Comparison of ENCODE assay signal across 15 mouse cellular contexts in the genomic region with DNA sequence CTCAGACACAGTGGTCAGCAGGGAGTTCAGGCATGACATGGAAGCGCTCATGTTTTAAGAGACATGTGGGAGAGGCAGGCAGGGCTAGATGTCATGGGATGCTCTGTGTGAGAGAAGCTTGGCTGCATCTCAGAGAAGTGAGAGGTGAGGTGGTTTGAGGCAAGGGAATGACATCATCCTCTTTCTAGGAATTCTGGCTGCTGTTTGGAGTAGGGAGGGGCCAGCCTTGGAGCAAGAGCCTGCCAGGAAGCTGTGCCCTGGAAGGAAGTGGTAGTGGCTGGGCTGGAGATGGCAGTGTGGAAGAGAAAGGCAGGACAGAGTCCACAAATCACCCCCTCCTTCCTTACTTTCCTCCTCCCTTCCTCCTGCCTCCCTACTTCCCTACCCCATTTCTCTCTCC.
"Had no signal": no experiment of that assay in that cellular context is flagged by ENCODE, and none has a peak within 500 bp of the region (broad histone marks: within the 10 kb centered on the region; RNA-seq: fewer than 3 reads in every experiment).

No protein-coding gene starts in this region.

- H3K9me3 ChIP-seq: limb, embryonic 15.5 days; liver, embryonic 12.5 days; midbrain, embryonic 10.5 days; midbrain, embryonic 15.5 days; neural tube, embryonic 13.5 days; stomach, embryonic 15.5 days had no signal

- H3K4me3 ChIP-seq: limb, embryonic 15.5 days; liver, embryonic 12.5 days; midbrain, embryonic 10.5 days; midbrain, embryonic 15.5 days; neural tube, embryonic 13.5 days; stomach, embryonic 15.5 days had no signal

- H3K9ac ChIP-seq: limb, embryonic 15.5 days; liver, embryonic 12.5 days; lung, embryonic 14.5 days; midbrain, embryonic 15.5 days; neural tube, embryonic 13.5 days; stomach, embryonic 15.5 days had no signal

- H3K4me2 ChIP-seq: limb, embryonic 15.5 days; liver, embryonic 12.5 days; lung, embryonic 14.5 days; midbrain, embryonic 15.5 days; neural tube, embryonic 13.5 days; stomach, embryonic 15.5 days had no signal

- H3K36me3 ChIP-seq: limb, embryonic 15.5 days; liver, embryonic 12.5 days; midbrain, embryonic 10.5 days; midbrain, embryonic 15.5 days; neural tube, embryonic 13.5 days; stomach, embryonic 15.5 days had no signal

- H3K4me1 ChIP-seq: limb, embryonic 15.5 days; liver, embryonic 12.5 days; midbrain, embryonic 15.5 days; stomach, embryonic 15.5 days had no signal

- ATAC-seq: liver, embryonic 12.5 days; midbrain, embryonic 15.5 days had no signal

- H3K27ac ChIP-seq: limb, embryonic 15.5 days; liver, embryonic 12.5 days; midbrain, embryonic 10.5 days; midbrain, embryonic 15.5 days; neural tube, embryonic 13.5 days; stomach, embryonic 15.5 days had no signal

- H3K27me3 ChIP-seq: limb, embryonic 15.5 days; liver, embryonic 12.5 days; midbrain, embryonic 15.5 days; neural tube, embryonic 13.5 days; stomach, embryonic 15.5 days had no signal

- DNase-seq: kidney, postnatal 36 days; layer of hippocampus, adult 9-11 months; layer of hippocampus, postnatal 36 days; lung, embryonic 14.5 days; lung, postnatal 10 days; lung, postnatal 4 days; retina, postnatal 1 day; thymus, adult 2 months; thymus, postnatal 25 days had no signal
